ENCODE assay signal across 26 mouse cellular contexts in the genomic region with DNA sequence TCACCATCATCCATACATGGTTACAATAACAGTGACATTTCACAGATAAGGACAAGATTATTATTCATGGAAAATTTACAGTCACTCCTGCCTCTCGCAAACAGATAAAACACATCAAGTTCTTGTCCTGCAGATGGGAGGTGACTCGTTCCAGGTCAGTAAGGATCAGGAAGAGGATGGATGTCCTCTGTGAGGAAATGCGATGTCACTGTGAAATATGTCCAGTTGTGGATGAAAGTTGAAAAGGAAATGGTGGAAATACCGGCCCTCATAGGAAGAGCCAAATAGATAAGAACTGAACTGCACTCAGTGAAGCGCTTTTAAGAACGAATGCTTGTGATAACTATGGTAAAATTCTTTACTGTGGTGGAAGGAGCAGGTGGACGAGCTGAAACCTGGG.
A peak's percentile ranks its signal among the peaks of the same experiment; 100 is the strongest.
DNase-seq lines count a peak whose midpoint lies in the region; ATAC-seq and TF ChIP-seq lines count a peak whose summit lies in the region.
"Had no signal": no experiment of that assay in that cellular context is flagged by ENCODE, and none has a peak within 500 bp of the region (broad histone marks: within the 10 kb centered on the region; RNA-seq: fewer than 3 reads in every experiment).

No protein-coding gene starts in this region.

- ATAC-seq in heart, postnatal 0 days (ENCODE audit: insufficient read depth, low read depth): no peak
- ATAC-seq in liver, postnatal 0 days: no peak
- no peak for ATAC-seq in liver, embryonic 12.5 days
- ATAC-seq in midbrain, embryonic 15.5 days (replicated peaks): no peak
- no peak for ATAC-seq in forebrain, embryonic 15.5 days (replicated peaks)
- ATAC-seq: CD4-positive, CD25-positive, alpha-beta regulatory T cell, adult 4 months; forebrain, postnatal 0 days; inflammation-experienced regulatory T-cells, adult 6 months had no signal

- no peaks in the 10 kb centered on the region for H3K27me3 ChIP-seq in heart, postnatal 0 days (ENCODE audit: control insufficient read depth, insufficient read depth, low read length)
- H3K27me3 ChIP-seq in liver, postnatal 0 days (ENCODE audit: insufficient read depth, low read length): no peaks in the 10 kb centered on the region
- no peaks in the 10 kb centered on the region for H3K27me3 ChIP-seq in liver, embryonic 12.5 days (replicated peaks)
- H3K27me3 ChIP-seq in midbrain, embryonic 15.5 days (replicated peaks): no peaks in the 10 kb centered on the region
- no peaks in the 10 kb centered on the region for H3K27me3 ChIP-seq in midbrain, embryonic 10.5 days (ENCODE audit: low read depth, poor library complexity, severe bottlenecking)
- H3K27me3 ChIP-seq in forebrain, embryonic 15.5 days: no peaks in the 10 kb centered on the region
- H3K27me3 ChIP-seq: hindbrain, embryonic 15.5 days; limb, embryonic 12.5 days; megakaryocyte, embryonic 14.5 days; neural tube, embryonic 12.5 days; stomach, embryonic 15.5 days had no signal

- no peaks in the 10 kb centered on the region for H3K9me3 ChIP-seq in heart, postnatal 0 days (replicated peaks; ENCODE audit: control insufficient read depth, low read length)
- H3K9me3 ChIP-seq in liver, postnatal 0 days (ENCODE audit: low read length): no peaks in the 10 kb centered on the region
- no peaks in the 10 kb centered on the region for H3K9me3 ChIP-seq in liver, embryonic 12.5 days (replicated peaks)
- H3K9me3 ChIP-seq in midbrain, embryonic 15.5 days: no peaks in the 10 kb centered on the region
- H3K9me3 ChIP-seq in midbrain, embryonic 10.5 days (replicated peaks): no peaks in the 10 kb centered on the region
- no peaks in the 10 kb centered on the region for H3K9me3 ChIP-seq in forebrain, embryonic 15.5 days
- H3K9me3 ChIP-seq: heart, embryonic 10.5 days; hindbrain, embryonic 10.5 days; hindbrain, embryonic 15.5 days; limb, embryonic 12.5 days; megakaryocyte, embryonic 14.5 days; neural tube, embryonic 12.5 days; stomach, embryonic 15.5 days had no signal

- 33% methylated on average over 7 of the region's 7 CpGs for WGBS in heart, postnatal 0 days
- 48% methylated on average over 7 of the region's 7 CpGs for WGBS in liver, postnatal 0 days (ENCODE audit: insufficient replicate concordance)
- WGBS in liver, embryonic 12.5 days (ENCODE audit: insufficient replicate concordance): 35% methylated on average over 7 of the region's 7 CpGs
- 75% methylated on average over 7 of the region's 7 CpGs for WGBS in midbrain, embryonic 15.5 days
- WGBS in midbrain, embryonic 10.5 days: 90% methylated on average over 7 of the region's 7 CpGs
- WGBS in forebrain, embryonic 15.5 days: 89% methylated on average over 7 of the region's 7 CpGs

- peak; percentile 33 for DNase-seq in heart, postnatal 0 days (ENCODE audit: low spot score)
- no peak for DNase-seq in heart, adult 9 months (ENCODE audit: low spot score in 2 of 2)
- DNase-seq in liver, postnatal 0 days: no peak
- DNase-seq in midbrain, embryonic 10.5 days (ENCODE audit: low spot score): no peak
- peak; percentile 41 for DNase-seq in kidney, postnatal 14 days
- DNase-seq: adrenal gland, postnatal 36 days; cerebellum, adult 18-20 months; cerebellum, postnatal 10 days; forebrain, postnatal 0 days; lung, postnatal 4 days; right cerebral cortex, postnatal 14 days had no signal

- TF ChIP-seq CTCF in heart, postnatal 0 days (IDR thresholded peaks at IDR 0.05; ENCODE audit: low read depth): no peak
- TF ChIP-seq CTCF in liver, postnatal 0 days (IDR thresholded peaks at IDR 0.05; ENCODE audit: low read depth): no peak

- 0 out of 2 replicates have a peak overlapping the region, but pooled peaks have one; percentile 20 for H3K27ac ChIP-seq in heart, postnatal 0 days (ENCODE audit: low read depth)
- no peak overlapping the region for H3K27ac ChIP-seq in liver, postnatal 0 days (ENCODE audit: low read depth)
- no peak overlapping the region for H3K27ac ChIP-seq in liver, embryonic 12.5 days
- 0 out of 2 replicates have a peak overlapping the region, but pooled peaks have one; percentile 21 for H3K27ac ChIP-seq in midbrain, embryonic 15.5 days
- no peak overlapping the region for H3K27ac ChIP-seq in midbrain, embryonic 10.5 days (replicated peaks)
- H3K27ac ChIP-seq in forebrain, embryonic 15.5 days (replicated peaks): no peak overlapping the region
- H3K27ac ChIP-seq: heart, embryonic 10.5 days; hindbrain, embryonic 10.5 days; layer of hippocampus, adult 2 months; left cerebral cortex, adult 2 months; limb, embryonic 12.5 days; neural tube, embryonic 12.5 days; stomach, embryonic 15.5 days had no signal

- no peaks in the 10 kb centered on the region for H3K36me3 ChIP-seq in heart, postnatal 0 days (replicated peaks; ENCODE audit: control insufficient read depth, insufficient read depth, low read length)
- no peaks in the 10 kb centered on the region for H3K36me3 ChIP-seq in liver, postnatal 0 days (replicated peaks; ENCODE audit: insufficient read depth, low read length)
- H3K36me3 ChIP-seq in liver, embryonic 12.5 days: no peaks in the 10 kb centered on the region
- no peaks in the 10 kb centered on the region for H3K36me3 ChIP-seq in midbrain, embryonic 15.5 days (replicated peaks)
- peaks cover 78% of the 10 kb centered on the region for H3K36me3 ChIP-seq in midbrain, embryonic 10.5 days
- H3K36me3 ChIP-seq in forebrain, embryonic 15.5 days: no peaks in the 10 kb centered on the region
- H3K36me3 ChIP-seq: heart, embryonic 10.5 days; hindbrain, embryonic 15.5 days; stomach, embryonic 15.5 days had no signal

- no peak overlapping the region for H3K4me3 ChIP-seq in heart, postnatal 0 days (ENCODE audit: low read depth, low read length)
- no peak overlapping the region for H3K4me3 ChIP-seq in liver, postnatal 0 days (ENCODE audit: low read depth, low read length)
- no peak overlapping the region for H3K4me3 ChIP-seq in liver, embryonic 12.5 days
- no peak overlapping the region for H3K4me3 ChIP-seq in midbrain, embryonic 15.5 days
- no peak overlapping the region for H3K4me3 ChIP-seq in midbrain, embryonic 10.5 days
- H3K4me3 ChIP-seq in forebrain, embryonic 15.5 days: no peak overlapping the region
- H3K4me3 ChIP-seq: erythroblast, embryonic 14.5 days; heart, embryonic 10.5 days; hindbrain, embryonic 10.5 days; hindbrain, embryonic 15.5 days; layer of hippocampus, adult 2 months; left cerebral cortex, adult 2 months; limb, embryonic 12.5 days; megakaryocyte, embryonic 14.5 days; neural tube, embryonic 12.5 days; stomach, embryonic 15.5 days had no signal

- peaks cover 5% of the 10 kb centered on the region; the same call in 1 of the 2 replicates for H3K4me1 ChIP-seq in heart, postnatal 0 days (ENCODE audit: control insufficient read depth, insufficient read depth)
- no peaks in the 10 kb centered on the region; the same call in 1 of the 2 replicates for H3K4me1 ChIP-seq in liver, postnatal 0 days (ENCODE audit: insufficient read depth)
- no peaks in the 10 kb centered on the region for H3K4me1 ChIP-seq in liver, embryonic 12.5 days
- H3K4me1 ChIP-seq in midbrain, embryonic 15.5 days: no peaks in the 10 kb centered on the region
- no peaks in the 10 kb centered on the region for H3K4me1 ChIP-seq in midbrain, embryonic 10.5 days
- no peaks in the 10 kb centered on the region for H3K4me1 ChIP-seq in forebrain, embryonic 15.5 days
- H3K4me1 ChIP-seq: heart, embryonic 10.5 days; hindbrain, embryonic 10.5 days; hindbrain, embryonic 15.5 days; limb, embryonic 12.5 days; megakaryocyte, embryonic 14.5 days; neural tube, embryonic 12.5 days; stomach, embryonic 15.5 days had no signal

- H3K4me2 ChIP-seq in heart, postnatal 0 days (ENCODE audit: low read depth, low read length): no peak overlapping the region
- no peak overlapping the region for H3K4me2 ChIP-seq in liver, postnatal 0 days (ENCODE audit: low read depth, low read length)
- H3K4me2 ChIP-seq in liver, embryonic 12.5 days: no peak overlapping the region
- no peak overlapping the region for H3K4me2 ChIP-seq in midbrain, embryonic 15.5 days
- no peak overlapping the region for H3K4me2 ChIP-seq in forebrain, embryonic 15.5 days (replicated peaks)
- H3K4me2 ChIP-seq: hindbrain, embryonic 15.5 days; limb, embryonic 12.5 days; neural tube, embryonic 12.5 days; stomach, embryonic 15.5 days had no signal

- no peak overlapping the region for H3K9ac ChIP-seq in heart, postnatal 0 days (replicated peaks; ENCODE audit: low read depth, low read length)
- no peak overlapping the region for H3K9ac ChIP-seq in liver, postnatal 0 days (replicated peaks)
- H3K9ac ChIP-seq in liver, embryonic 12.5 days: no peak overlapping the region
- no peak overlapping the region for H3K9ac ChIP-seq in midbrain, embryonic 15.5 days
- H3K9ac ChIP-seq in forebrain, embryonic 15.5 days (replicated peaks): no peak overlapping the region
- H3K9ac ChIP-seq: forebrain, postnatal 0 days; hindbrain, embryonic 15.5 days; limb, embryonic 12.5 days; neural tube, embryonic 12.5 days; stomach, embryonic 15.5 days had no signal

- no peak for TF ChIP-seq EP300 in heart, postnatal 0 days (IDR thresholded peaks at IDR 0.05; ENCODE audit: low read depth)
- peak; percentile 47; the same call in 1 of the 2 replicates for TF ChIP-seq EP300 in liver, postnatal 0 days (IDR thresholded peaks at IDR 0.05; ENCODE audit: low read depth)

Comparison
In these comparisons a context has a peak if more than half of its experiments do, and no peak if none do; other contexts are left out.
1. DNase-seq: peak in heart, postnatal 0 days (single experiment) and kidney, postnatal 14 days (single experiment); none in heart, adult 9 months (0 of 2), liver, postnatal 0 days (single experiment) and midbrain, embryonic 10.5 days (single experiment).
2. H3K27ac ChIP-seq: peak in heart, postnatal 0 days (single experiment) and midbrain, embryonic 15.5 days (single experiment); none in liver, postnatal 0 days (single experiment), liver, embryonic 12.5 days (single experiment), midbrain, embryonic 10.5 days (single experiment) and forebrain, embryonic 15.5 days (single experiment).